Mouse (Mus musculus) small intestine, adult 2 months (tissue): ENCODE data around the gene Slc38a6. TPM values are rescaled to one million over a fixed set of nuclear protein-coding genes. Genes with fewer than 3 reads are reported as not detected.

Experiments
- H3K27ac ChIP-seq: fragments of 200-500 bp; 2 replicates; pipeline ENCODE4 v1.5.1; 2012; ENCODE audit warnings: low read depth, low read length, control low read depth, inconsistent platforms; ENCODE audit not compliant: insufficient read depth
- H3K27me3 ChIP-seq: fragments of 200-500 bp; 2 replicates; pipeline ENCODE4 v1.6.1; 2012; ENCODE audit warnings: mild to moderate bottlenecking, moderate library complexity, low read length, inconsistent platforms; ENCODE audit not compliant: control insufficient read depth, insufficient read depth
- H3K36me3 ChIP-seq: fragments of 200-500 bp; 2 replicates; pipeline ENCODE4 v1.6.1; 2012; ENCODE audit warnings: mild to moderate bottlenecking, low read length, control low read depth, inconsistent platforms; ENCODE audit not compliant: control insufficient read depth, insufficient read depth
- H3K4me1 ChIP-seq: fragments of 200-500 bp; 2 replicates; pipeline ENCODE4 v1.6.1; 2012; ENCODE audit warnings: low read length, inconsistent platforms, mixed read lengths; ENCODE audit not compliant: control insufficient read depth, insufficient read depth, insufficient read length
- H3K4me3 ChIP-seq: fragments of 200-500 bp; 2 replicates; pipeline ENCODE4 v1.5.1; 2012; ENCODE audit warnings: low read depth, mild to moderate bottlenecking, control low read depth, inconsistent platforms, low read length, moderate library complexity
- CTCF ChIP-seq: fragments of 200-500 bp; IDR thresholded peaks from 2 replicates; pipeline ENCODE4 v1.5.1; 2012; ENCODE audit warnings: low read depth, mild to moderate bottlenecking, control low read depth, inconsistent platforms, low read length, moderate library complexity, mixed read lengths; ENCODE audit not compliant: insufficient replicate concordance, insufficient read length; ENCODE audit errors: extremely low read depth
- POLR2A ChIP-seq: fragments of 200-500 bp; IDR thresholded peaks from 2 replicates; pipeline ENCODE4 v1.6.1; 2012; ENCODE audit warnings: low read depth, mild to moderate bottlenecking, control low read depth, inconsistent platforms, low read length, moderate library complexity
- WGBS: fragments of 180-500 bp; shearing (Covaris S2); methylation state at CpG from one replicate; pipeline ENCODE4 v1.1.7; 2018; 5-methylcytosine and 5-hydroxymethylcytosine counted together
- polyA plus RNA-seq: library from polyadenylated mRNA; depleted of rRNA; stranded (reverse); fragments of >200 nt; gene quantifications from 2 replicates; pipeline ENCODE4 v1.2.3, GENCODE M21; 2012

The Slc38a6 gene
- polyA plus RNA-seq, 1 experiment, result 13.6 TPM

- Histone ChIP-seq H3K36me3 (no peaks in the 10 kb centered on the region), H3K4me1 (no peaks in the 10 kb centered on the region), H3K4me3 (no peak overlapping the region), H3K27ac (no peak overlapping the region), H3K27me3 (no peaks in the 10 kb centered on the region)
- WGBS, result 23% methylated on average over 6 of the region's 6 CpGs
- TF ChIP-seq POLR2A, result no peak
- TF ChIP-seq CTCF, result no peak
Observed at GRCm38 (mm10) chr12:73384747-73385146, 98.2 kb downstream of the Slc38a6 start.

- Histone ChIP-seq H3K4me3 (no peak overlapping the region), H3K36me3 (no peaks in the 10 kb centered on the region), H3K4me1 (no peaks in the 10 kb centered on the region), H3K27me3 (no peaks in the 10 kb centered on the region), H3K27ac (no peak overlapping the region)
- WGBS, result 76% methylated on average over 1 of the region's 1 CpGs
- TF ChIP-seq POLR2A, result no peak
- no peak for TF ChIP-seq CTCF
Observed at GRCm38 (mm10) chr12:73392507-73392906, 105.9 kb downstream of the Slc38a6 start.

GRCm38 (mm10) chr12:73393018-73393417 is 106.4 kb downstream of the Slc38a6 start:
- Histone ChIP-seq H3K27ac (no peak overlapping the region), H3K27me3 (no peaks in the 10 kb centered on the region), H3K4me3 (no peak overlapping the region), H3K36me3 (no peaks in the 10 kb centered on the region), H3K4me1 (no peaks in the 10 kb centered on the region)
- TF ChIP-seq CTCF (no peak), POLR2A (no peak)

- Histone ChIP-seq H3K27me3 (no peaks in the 10 kb centered on the region), H3K4me1 (no peaks in the 10 kb centered on the region), H3K4me3 (no peak overlapping the region), H3K27ac (no peak overlapping the region), H3K36me3 (no peaks in the 10 kb centered on the region)
- TF ChIP-seq POLR2A, result no peak
- TF ChIP-seq CTCF, result no peak
- 63% methylated on average over 6 of the region's 6 CpGs for WGBS
Observed at GRCm38 (mm10) chr12:73393881-73394291, 107.3 kb downstream of the Slc38a6 start.

- WGBS, result 84% methylated on average over 5 of the region's 5 CpGs
- no peak overlapping the region for H3K4me3 ChIP-seq
- TF ChIP-seq CTCF (no peak), POLR2A (no peak)
- H3K27me3 ChIP-seq, result no peaks in the 10 kb centered on the region
- H3K4me1 ChIP-seq, result no peaks in the 10 kb centered on the region
- no peaks in the 10 kb centered on the region for H3K36me3 ChIP-seq
- no peak overlapping the region for H3K27ac ChIP-seq
Observed at GRCm38 (mm10) chr12:73394571-73394970, 108.0 kb downstream of the Slc38a6 start.

GRCm38 (mm10) chr12:73399426-73399825 is 112.8 kb downstream of the Slc38a6 start:
- WGBS, result 43% methylated on average over 4 of the region's 4 CpGs
- TF ChIP-seq POLR2A (no peak), CTCF (no peak)
- no peaks in the 10 kb centered on the region for H3K27me3 ChIP-seq
- H3K4me3 ChIP-seq, result no peak overlapping the region
- H3K4me1 ChIP-seq, result no peaks in the 10 kb centered on the region
- no peaks in the 10 kb centered on the region for H3K36me3 ChIP-seq
- no peak overlapping the region for H3K27ac ChIP-seq

GRCm38 (mm10) chr12:73400481-73401025 is 114.0 kb downstream of the Slc38a6 start:
- 76% methylated on average over 4 of the region's 4 CpGs for WGBS
- TF ChIP-seq POLR2A (no peak), CTCF (no peak)
- no peak overlapping the region for H3K4me3 ChIP-seq
- no peaks in the 10 kb centered on the region for H3K36me3 ChIP-seq
- H3K4me1 ChIP-seq, result no peaks in the 10 kb centered on the region
- H3K27me3 ChIP-seq, result no peaks in the 10 kb centered on the region
- no peak overlapping the region for H3K27ac ChIP-seq
